Mouse (Mus musculus) lung, adult 18-20 months (tissue): ENCODE data around the gene 2610008E11Rik.
"Not testable (repeated sequence)": the region's sequence is repeated elsewhere in the genome, so short reads cannot be mapped to it uniquely, and the experiment has no call there.

ENCODE experiments used
- DNase-seq, 2 experiments: peaks; one replicate each; pipeline ENCODE4 v3.0.0; 2022; ENCODE audit warnings: mixed read lengths in 2 of 2

2610008E11Rik gene

DNA sequence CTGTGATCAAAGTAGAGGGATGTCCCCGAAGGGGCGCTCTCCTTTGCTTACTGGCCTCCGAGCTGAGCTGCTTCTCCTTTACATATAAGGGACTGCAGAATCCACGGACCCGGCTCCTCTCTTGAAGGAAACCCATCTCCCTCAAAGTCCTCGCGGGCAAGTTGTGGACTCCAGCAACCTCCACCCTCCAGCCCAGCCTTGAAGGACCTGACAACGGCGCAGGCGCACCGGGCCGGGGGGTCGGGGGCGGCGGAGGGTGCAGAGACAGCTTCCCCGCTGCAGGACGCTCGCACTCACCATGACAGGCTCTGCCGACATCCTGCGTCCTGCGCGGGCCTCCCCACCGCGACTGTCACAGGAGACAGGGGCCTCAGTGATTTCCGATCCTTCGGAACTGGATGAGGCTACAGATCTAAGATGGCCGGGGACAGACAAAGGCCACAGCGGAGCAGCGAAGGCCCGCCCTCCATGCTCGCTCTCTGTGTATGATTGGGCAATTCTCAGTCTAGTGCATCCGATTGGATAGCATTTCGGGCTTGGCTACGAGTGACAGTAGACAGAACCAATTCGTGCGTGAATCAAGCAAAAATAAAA lies at the start of gene 2610008E11Rik:
Gene 2610008E11Rik (minus strand): TSS at position 440 of the 594 bp plus-strand sequence.
- peak; percentile 94 to 95 for DNase-seq

DNA sequence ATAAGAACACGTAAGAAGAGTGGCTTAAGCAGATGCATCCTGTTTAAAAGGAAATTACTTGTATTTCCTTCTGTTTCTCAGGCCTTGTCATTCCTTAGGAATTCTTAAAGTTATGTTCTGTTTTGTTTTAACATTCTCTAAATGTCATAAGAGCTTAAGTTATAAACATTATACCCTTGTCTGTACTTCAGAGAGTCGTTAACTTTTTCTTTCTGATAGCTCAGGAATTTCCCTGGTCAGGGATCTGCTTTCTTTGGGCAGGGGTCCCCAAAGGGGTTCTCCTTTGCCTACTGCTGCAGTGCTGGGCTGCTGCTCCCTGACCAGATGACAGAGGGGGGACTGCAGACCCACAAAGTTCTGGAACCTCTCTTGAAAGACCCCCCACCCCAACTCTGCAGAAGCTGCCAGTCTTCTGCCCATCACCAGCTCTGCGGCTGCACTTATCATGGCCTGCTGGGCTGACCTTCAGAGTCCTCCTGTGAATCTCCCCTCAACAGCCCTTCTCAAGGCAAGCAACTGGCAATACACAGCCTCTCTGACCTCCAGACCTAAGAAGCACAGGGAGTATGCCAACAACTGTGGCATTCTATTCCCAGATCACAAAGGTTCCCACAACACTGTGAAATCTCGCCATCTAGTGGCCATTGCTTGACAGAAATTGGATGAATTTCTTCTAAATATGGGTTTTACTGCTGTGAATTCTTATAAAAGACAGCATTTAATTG lies 18.9 kb upstream of the 2610008E11Rik start:
- DNase-seq = peak; percentile 19 to 32

DNA sequence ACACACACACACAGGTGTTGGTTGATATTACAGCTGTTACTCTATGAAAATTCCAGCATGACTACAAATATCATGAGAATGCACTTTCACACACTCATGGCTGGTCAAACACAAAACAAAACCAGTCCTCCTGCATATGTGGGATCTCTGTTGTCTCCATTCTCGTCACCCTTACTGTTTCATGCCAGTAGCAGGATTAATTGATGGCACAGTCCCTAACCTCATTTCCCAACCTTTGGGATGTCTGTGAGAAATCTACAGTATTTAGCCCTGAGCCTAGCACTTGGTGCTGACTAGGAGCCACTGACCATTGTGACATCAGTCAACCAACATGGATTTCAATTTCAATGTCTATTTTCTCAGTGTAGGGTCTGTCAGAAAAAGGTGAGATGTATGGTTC lies 17.7 kb upstream of the 2610008E11Rik start:
- no peak for DNase-seq

DNA sequence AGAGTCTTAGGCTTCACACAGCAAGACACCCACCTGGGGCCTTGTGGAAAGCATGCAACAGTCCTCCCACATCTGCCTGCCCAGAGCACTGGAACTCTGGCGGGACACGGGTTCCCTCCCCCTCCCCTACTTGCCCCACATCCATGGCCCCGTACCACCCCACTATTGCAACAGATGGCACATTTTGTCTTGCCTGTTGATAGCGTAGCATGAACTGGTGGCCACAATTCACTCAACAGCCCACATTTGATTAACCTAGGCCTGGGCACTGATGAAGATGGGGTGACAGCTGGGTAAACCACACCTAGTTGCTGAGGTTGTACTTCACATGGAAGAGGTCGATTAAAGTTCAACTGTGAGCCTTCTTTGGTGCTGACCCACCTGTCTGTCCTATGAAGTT lies 13.1 kb upstream of the 2610008E11Rik start:
- DNase-seq = no peak

DNA sequence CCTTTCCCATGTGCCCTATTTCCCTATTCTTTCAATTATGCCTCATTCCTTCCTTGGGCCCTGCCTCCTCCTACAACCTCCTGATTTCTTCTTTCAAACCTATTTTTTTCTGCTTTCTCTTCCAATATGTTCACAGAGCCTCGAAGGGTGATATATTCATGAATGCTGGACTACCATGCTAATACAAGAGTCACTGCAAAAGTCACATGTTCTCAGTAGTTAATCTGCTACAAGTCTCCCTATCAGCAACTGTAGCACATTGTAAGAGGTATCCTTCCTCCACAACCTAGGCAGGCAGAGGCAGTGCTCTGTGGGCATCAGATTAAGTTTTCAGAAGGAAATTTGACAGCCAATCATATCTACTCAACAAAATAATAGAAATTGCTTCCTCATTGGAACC lies 11.8 kb upstream of the 2610008E11Rik start:
- no peak for DNase-seq

DNA sequence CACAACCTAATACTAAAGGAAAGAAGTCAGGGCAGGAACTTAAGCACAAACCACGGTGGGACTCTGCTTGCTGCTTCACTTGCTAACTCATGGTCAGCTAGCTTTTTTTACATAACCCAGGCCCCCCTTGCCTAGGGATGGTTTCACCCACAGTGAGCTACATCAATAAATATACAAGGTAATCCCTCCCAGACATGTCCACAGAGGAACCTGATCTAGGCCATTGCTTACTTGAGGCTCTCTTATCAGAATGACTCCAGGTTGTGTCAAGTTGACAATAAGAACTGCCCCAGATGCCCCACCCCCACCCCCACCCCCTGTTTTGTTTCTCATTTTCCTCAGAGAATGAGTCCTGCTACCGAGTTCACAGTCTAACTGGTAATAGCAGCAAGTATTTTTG lies 10.1 kb upstream of the 2610008E11Rik start:
- DNase-seq = no peak

DNA sequence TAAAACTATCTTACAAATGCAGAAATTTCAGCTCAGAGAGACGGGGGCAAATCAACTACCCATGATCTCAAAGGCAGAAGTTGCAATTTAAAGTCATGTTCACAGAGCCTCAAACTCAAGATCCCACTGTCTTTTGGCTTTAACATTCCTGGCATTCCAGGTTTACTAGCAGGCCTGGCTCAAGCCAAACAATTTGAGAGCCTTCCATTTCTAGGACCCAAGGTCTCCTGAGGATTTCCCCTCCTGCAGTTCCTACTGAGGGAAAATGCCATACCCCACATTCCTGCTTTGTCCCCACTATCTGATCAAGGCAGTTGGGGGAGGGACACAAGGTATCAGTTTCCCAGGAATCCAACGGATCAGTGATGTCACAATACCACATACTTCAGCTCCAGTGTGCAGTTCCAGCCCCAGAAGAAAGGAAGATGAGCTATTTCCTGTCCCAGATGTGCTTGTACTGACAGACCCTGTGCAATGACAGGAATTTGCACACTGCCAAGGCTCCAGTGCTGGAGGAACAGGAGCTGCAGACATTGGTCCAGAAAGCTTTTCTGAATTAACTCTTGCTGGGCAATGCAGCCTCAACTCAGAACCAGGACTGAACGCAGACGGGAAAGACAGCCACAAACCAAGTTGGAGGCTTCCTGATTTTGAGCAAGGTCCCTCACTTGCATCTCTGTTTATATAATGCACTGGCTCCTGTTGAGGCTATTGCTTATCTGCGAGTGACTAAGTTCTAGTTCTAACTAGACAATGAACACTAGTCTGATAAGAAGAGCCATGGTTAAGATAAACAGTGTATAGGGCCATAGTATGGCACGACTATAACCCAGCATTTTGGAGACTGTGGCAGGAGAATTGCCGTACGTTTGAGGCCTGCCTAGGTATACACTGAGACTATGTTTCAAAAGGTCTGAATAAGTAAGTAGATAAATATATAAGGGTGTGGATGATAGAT lies 9.2 kb upstream of the 2610008E11Rik start:
- DNase-seq = no peak

DNA sequence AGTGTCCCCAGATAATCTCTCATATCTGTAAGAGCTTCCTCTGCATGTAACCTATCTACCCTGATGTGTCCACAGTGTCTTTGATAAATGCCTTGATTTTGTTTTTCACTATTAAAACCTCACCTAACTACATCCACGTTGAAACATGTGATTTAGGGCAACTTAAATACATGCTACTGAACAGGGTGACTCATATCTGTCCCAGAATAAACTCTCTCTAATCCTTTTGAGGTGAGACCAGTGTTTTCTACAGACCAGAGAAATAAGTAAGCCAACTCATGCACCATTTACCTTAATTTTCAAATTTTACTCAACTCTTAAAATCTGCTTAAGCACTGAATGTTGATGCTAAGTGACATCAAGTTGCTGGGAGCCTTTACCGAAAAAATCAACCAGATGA lies 694 bp downstream of the 2610008E11Rik start:
- no peak for DNase-seq

DNA sequence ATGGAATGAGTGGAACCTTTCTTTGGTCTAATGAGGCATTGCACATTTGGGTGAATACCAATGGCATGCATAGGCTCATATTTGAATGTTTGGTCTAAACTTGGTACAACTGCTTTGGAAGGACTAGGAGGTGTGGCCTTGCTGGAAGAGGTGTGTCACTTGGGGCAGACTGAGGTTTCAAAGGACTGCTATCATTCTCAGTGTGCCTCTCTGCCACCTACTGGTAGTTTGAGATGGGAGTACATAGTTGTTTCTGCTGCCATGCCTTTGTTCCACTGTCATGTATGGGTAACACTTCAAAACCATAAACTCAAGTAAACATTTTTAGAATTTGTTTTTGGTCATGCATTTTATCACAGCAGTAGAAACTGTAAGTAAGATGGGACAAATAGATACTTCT lies 5.7 kb downstream of the 2610008E11Rik start:
- no peak for DNase-seq

DNA sequence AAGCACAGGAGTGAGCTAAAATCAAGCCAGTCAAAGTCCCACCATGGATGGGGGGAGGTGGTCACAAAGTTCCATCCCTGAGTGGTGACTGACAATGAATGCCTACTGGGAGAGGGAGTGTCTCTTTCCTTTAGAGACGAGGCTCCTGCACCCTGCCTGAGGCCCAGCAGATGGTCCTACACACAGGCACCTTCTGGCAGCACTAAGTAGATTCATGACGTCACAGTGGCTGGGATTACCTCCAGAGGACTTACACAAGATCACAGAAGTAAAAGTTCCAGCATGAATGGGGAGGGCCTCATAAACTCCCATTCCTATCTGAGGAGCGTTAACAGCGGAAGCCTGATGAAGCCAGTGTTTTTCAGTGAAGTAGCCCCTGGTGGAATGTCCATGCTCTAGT lies 8.4 kb downstream of the 2610008E11Rik start:
- DNase-seq = peak in 1 of 2 experiments; percentile 2

DNA sequence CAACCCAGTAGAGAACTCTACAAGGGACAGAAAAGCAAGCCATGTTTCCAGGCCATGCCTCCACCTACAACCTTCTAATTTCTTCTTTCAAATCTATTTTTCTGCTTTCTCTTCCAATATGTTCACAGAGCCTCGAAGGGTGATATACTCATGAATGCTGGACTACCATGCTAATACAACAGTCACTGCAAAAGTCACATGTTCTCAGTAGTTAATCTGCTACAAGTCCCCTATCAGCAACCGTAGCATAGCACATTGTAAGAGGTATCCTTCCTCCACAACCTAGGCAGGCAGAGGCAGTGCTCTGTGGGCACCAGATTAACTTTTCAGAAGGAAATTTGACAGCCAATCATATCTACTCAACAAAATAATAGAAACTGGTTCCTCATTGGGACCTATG lies 10.8 kb downstream of the 2610008E11Rik start:
- DNase-seq = no peak

DNA sequence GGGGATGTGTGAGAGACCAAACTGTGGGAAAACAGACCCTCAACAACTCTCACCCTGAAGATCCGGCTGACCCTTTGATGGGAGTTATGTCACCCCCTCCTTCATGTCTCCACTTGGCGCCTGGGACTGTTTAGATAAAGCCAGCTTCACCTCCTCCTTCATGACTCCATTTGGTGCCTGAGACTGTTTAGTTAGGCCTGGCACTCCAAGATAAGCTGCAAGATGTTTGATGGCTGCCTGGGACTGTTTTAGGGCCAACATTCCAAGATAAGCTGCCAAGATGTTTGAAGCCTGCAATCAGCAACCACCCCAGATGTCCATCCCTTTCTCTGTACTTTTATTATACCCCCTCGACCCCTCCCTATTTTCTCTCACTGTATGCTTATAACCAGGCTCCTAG lies 40.0 kb downstream of the 2610008E11Rik start:
- DNase-seq = not testable (repeated sequence)

DNA sequence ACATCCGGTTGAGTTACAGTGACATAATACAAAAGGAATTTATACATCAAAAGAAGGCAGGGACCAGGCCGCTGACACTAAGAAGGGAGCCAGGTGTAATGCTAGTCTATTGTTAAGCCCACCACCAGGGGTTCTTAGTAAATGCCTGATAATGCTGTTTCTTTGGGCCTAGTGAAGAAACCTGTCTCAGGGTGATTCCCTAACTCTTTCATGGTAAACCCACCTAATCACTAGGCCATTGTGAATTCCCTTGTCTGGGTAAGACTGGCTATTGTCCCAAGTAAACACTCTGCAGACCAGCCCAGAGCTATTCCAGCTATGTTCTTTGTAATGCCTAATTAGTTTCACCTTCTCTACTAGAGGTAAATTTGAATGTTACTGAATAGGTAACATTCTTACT lies 54.9 kb downstream of the 2610008E11Rik start:
- DNase-seq = not testable (repeated sequence)

DNA sequence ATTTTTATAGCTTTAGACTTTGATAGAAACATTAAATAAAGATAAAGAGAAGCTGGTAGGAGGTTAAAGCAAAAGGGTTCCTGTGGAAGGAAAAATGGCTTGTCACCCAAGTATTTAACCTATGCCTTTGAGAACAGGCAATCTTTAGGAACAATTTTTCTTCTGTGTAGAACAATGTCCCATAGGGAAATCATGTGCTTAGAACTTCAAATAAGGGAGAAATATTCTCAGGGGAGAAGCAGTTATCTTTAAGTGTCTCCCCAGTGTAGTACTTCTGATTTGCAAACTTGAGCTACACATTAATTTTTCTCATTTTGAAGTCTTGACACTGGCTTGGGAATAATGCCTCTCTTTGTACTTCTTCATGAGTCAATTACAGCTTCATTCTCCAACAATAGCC lies 69.0 kb downstream of the 2610008E11Rik start, which contains the start of gene Olfr57:
Gene Olfr57 (plus strand): TSS at position 301 of the 400 bp plus-strand sequence.
- no peak for DNase-seq
